ENCODE assay signal across 7 mouse cellular contexts in the genomic region with DNA sequence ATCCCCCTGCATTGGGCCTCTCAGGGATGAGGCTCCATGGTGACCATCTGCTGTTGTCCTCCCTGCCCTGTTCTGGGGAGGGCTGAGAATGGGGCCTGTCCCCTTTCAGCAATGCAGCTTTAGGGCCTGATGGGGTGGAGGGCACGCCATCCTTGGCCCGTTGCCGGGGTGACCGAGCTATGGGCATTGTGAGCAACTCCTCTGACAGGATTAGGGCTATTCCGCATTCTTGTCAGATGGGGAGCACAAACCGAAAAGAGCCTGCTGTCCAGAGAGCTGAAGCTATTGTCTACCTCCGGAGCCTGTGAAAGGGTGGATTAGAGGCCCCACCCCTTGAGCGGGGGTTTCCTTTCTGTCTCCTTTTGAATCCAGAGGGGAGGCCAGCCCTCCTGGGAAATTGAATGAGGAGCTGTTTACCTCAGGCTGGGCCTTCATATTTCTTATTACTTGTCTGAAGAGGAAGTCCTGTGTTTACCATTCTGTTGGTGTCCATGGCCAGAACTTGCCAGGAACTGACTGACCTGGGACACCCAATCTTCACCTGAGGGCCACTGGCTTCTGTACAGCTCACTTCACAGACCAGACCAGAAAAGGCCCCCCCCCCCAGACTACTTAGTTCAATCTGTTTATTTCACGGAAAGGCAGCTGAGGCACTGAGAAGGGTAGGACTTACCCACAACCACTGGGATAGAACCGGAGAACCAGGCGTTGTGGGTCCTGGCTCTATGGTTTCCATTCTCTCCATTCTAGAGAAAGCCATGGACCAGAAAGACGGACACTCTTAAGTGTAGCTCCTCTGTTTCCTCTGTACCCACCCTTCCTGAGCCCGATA. TPM values are rescaled to one million over a fixed set of nuclear protein-coding genes. Genes with fewer than 3 reads are reported as not detected.
DNase-seq lines count a peak whose midpoint lies in the region; ATAC-seq lines count a peak whose summit lies in the region.

No protein-coding gene starts in this region.

- H3K4me1 ChIP-seq in hindbrain, embryonic 12.5 days = peaks cover 89% of the 10 kb centered on the region
- peaks cover 58% of the 10 kb centered on the region for H3K4me1 ChIP-seq in lung, embryonic 15.5 days
- H3K4me1 ChIP-seq in stomach, embryonic 15.5 days = peaks cover 33% of the 10 kb centered on the region

- H3K4me2 ChIP-seq in hindbrain, embryonic 12.5 days (replicated peaks) = peak overlapping the region; percentile 31
- peak overlapping the region; percentile 4; the same call in 1 of the 2 replicates for H3K4me2 ChIP-seq in lung, embryonic 15.5 days
- H3K4me2 ChIP-seq in stomach, embryonic 15.5 days = no peak overlapping the region

- DNase-seq in ES-CJ7 (ENCODE audit: low read depth, low spot score) = peak; percentile 92
- peak; percentile 84 for DNase-seq in ZHBTc4 (ENCODE audit: low read depth, low spot score)
- DNase-seq in left cerebral cortex, adult 11 months (ENCODE audit: low spot score) = no peak
- no peak for DNase-seq in thymus, postnatal 25 days

- H3K9me3 ChIP-seq in hindbrain, embryonic 12.5 days (replicated peaks) = no peaks in the 10 kb centered on the region
- H3K9me3 ChIP-seq in lung, embryonic 15.5 days = no peaks in the 10 kb centered on the region
- H3K9me3 ChIP-seq in stomach, embryonic 15.5 days = no peaks in the 10 kb centered on the region

- H3K9ac ChIP-seq in hindbrain, embryonic 12.5 days = peak overlapping the region; percentile 28
- H3K9ac ChIP-seq in lung, embryonic 15.5 days = no peak overlapping the region
- H3K9ac ChIP-seq in stomach, embryonic 15.5 days = no peak overlapping the region

- no peak overlapping the region for H3K4me3 ChIP-seq in hindbrain, embryonic 12.5 days
- no peak overlapping the region for H3K4me3 ChIP-seq in lung, embryonic 15.5 days
- H3K4me3 ChIP-seq in stomach, embryonic 15.5 days (replicated peaks) = no peak overlapping the region

- H3K27me3 ChIP-seq in hindbrain, embryonic 12.5 days = no peaks in the 10 kb centered on the region
- no peaks in the 10 kb centered on the region for H3K27me3 ChIP-seq in lung, embryonic 15.5 days
- no peaks in the 10 kb centered on the region for H3K27me3 ChIP-seq in stomach, embryonic 15.5 days (replicated peaks)

- peaks cover 12% of the 10 kb centered on the region; the same call in 1 of the 2 replicates for H3K36me3 ChIP-seq in hindbrain, embryonic 12.5 days
- H3K36me3 ChIP-seq in lung, embryonic 15.5 days = peaks cover 21% of the 10 kb centered on the region; the same call in 1 of the 2 replicates
- H3K36me3 ChIP-seq in stomach, embryonic 15.5 days = no peaks in the 10 kb centered on the region

- 18% methylated on average over 13 of the region's 13 CpGs for WGBS in hindbrain, embryonic 12.5 days
- WGBS in lung, embryonic 15.5 days = 33% methylated on average over 13 of the region's 13 CpGs
- WGBS in stomach, embryonic 15.5 days = 44% methylated on average over 13 of the region's 13 CpGs

- H3K27ac ChIP-seq in hindbrain, embryonic 12.5 days = peak overlapping the region; percentile 97
- H3K27ac ChIP-seq in lung, embryonic 15.5 days = peak overlapping the region; percentile 51; the same call in 1 of the 2 replicates
- H3K27ac ChIP-seq in stomach, embryonic 15.5 days = peak overlapping the region; percentile 46

- ATAC-seq in hindbrain, embryonic 12.5 days (ENCODE audit: low FRiP score) = peak; percentile 93
- ATAC-seq in lung, embryonic 15.5 days (ENCODE audit: borderline replicate concordance, extremely low read depth, low FRiP score, low TSS enrichment) = no peak
- no peak for ATAC-seq in stomach, embryonic 15.5 days (ENCODE audit: insufficient read depth, low FRiP score, low read depth)

RNA-seq across cellular contexts. Expression of gene Nuak2, which starts 7.0 kb away (rescaled TPM):
- 29.7 and 30.0 TPM in 2 replicates for polyA plus RNA-seq in hindbrain, embryonic 12.5 days (2016; fragmentation: Nextera tagmentation; extraction: Ambion mirVana)
- 19.5 and 21.1 TPM in 2 replicates for polyA plus RNA-seq in lung, embryonic 15.5 days (2015; fragmentation: Nextera tagmentation; extraction: Ambion mirVana)
- 6.1 and 6.5 TPM in 2 replicates for polyA plus RNA-seq in stomach, embryonic 15.5 days (2015; fragmentation: Nextera tagmentation; extraction: Ambion mirVana)

RNA-seq across cellular contexts. Expression of gene Klhdc8a, which starts 24.5 kb away (rescaled TPM):
- polyA plus RNA-seq in hindbrain, embryonic 12.5 days (2016; fragmentation: Nextera tagmentation; extraction: Ambion mirVana) = 5.1 and 5.3 TPM in 2 replicates
- polyA plus RNA-seq in lung, embryonic 15.5 days (2015; fragmentation: Nextera tagmentation; extraction: Ambion mirVana) = 0.52 and 0.56 TPM in 2 replicates
- polyA plus RNA-seq in stomach, embryonic 15.5 days (2015; fragmentation: Nextera tagmentation; extraction: Ambion mirVana) = 0.14 and 0.15 TPM in 2 replicates

Comparison
In these comparisons a context has a peak if more than half of its experiments do, and no peak if none do; other contexts are left out.
1. DNase-seq: peak in ES-CJ7 (single experiment) and ZHBTc4 (single experiment); none in left cerebral cortex, adult 11 months (single experiment) and thymus, postnatal 25 days (single experiment).
2. H3K27ac ChIP-seq: peak in every context shown above with its lines; median percentile 97 in hindbrain, embryonic 12.5 days; 51 in lung, embryonic 15.5 days; 46 in stomach, embryonic 15.5 days.